Comparison of ENCODE assay signal across 29 mouse cellular contexts in genomic region chr2:67903769-67904168, GRCm38 (mm10).
DNase-seq lines count a peak whose midpoint lies in the region; ATAC-seq and TF ChIP-seq lines count a peak whose summit lies in the region.
"Had no signal": no experiment of that assay in that cellular context is flagged by ENCODE, and none has a peak within 500 bp of the region (broad histone marks: within the 10 kb centered on the region; RNA-seq: fewer than 3 reads in every experiment).

No protein-coding gene starts in this region.

- no peak for TF ChIP-seq CTCF in forebrain, postnatal 0 days (IDR thresholded peaks at IDR 0.05; ENCODE audit: low read depth)

- DNase-seq in forebrain, embryonic 11.5 days (ENCODE audit: low spot score): no peak
- no peak for DNase-seq in forebrain, postnatal 0 days
- peak; percentile 33 for DNase-seq in forebrain, embryonic 14.5 days (ENCODE audit: low spot score)
- no peak for DNase-seq in forebrain, embryonic 10.5 days (ENCODE audit: extremely low spot score, low spot score)
- DNase-seq in retina, embryonic 14.5 days (ENCODE audit: low spot score): peak; percentile 19
- DNase-seq: adrenal gland, postnatal 10 days; adrenal gland, postnatal 36 days; cerebellum, adult 11-12 months; cerebellum, adult 8-10 months; cerebellum, postnatal 10 days; cerebellum, postnatal 36 days; embryo, embryonic 11 days; gastrocnemius, adult 2 months; gastrocnemius, postnatal 14 days; heart, adult 18-20 months; heart, postnatal 10 days; heart, postnatal 36 days; kidney, adult 11 months had no signal

- H3K4me3 ChIP-seq in forebrain, embryonic 11.5 days (ENCODE audit: low read depth, low read length): no peak overlapping the region
- no peak overlapping the region for H3K4me3 ChIP-seq in forebrain, postnatal 0 days (ENCODE audit: low read depth, low read length)
- H3K4me3 ChIP-seq in forebrain, embryonic 14.5 days (ENCODE audit: low read depth, low read length): no peak overlapping the region
- H3K4me3 ChIP-seq in forebrain, embryonic 10.5 days: no peak overlapping the region
- H3K4me3 ChIP-seq in kidney, embryonic 16.5 days (ENCODE audit: low read length): no peak overlapping the region
- H3K4me3 ChIP-seq: embryonic facial prominence, embryonic 10.5 days; embryonic facial prominence, embryonic 13.5 days; erythroblast, embryonic 14.5 days; gastrocnemius, adult 2 months; heart, embryonic 12.5 days; heart, embryonic 15.5 days; hindbrain, embryonic 10.5 days; hindbrain, embryonic 13.5 days; intestine, embryonic 15.5 days had no signal

- H3K4me2 ChIP-seq in forebrain, embryonic 11.5 days (ENCODE audit: low read depth, low read length, severe bottlenecking): no peak overlapping the region
- H3K4me2 ChIP-seq in forebrain, postnatal 0 days (ENCODE audit: low read depth): no peak overlapping the region
- no peak overlapping the region for H3K4me2 ChIP-seq in forebrain, embryonic 14.5 days (ENCODE audit: low read length)
- no peak overlapping the region for H3K4me2 ChIP-seq in kidney, embryonic 16.5 days (replicated peaks; ENCODE audit: low read depth, low read length)
- H3K4me2 ChIP-seq: embryonic facial prominence, embryonic 13.5 days; heart, embryonic 12.5 days; heart, embryonic 15.5 days; hindbrain, embryonic 13.5 days; intestine, embryonic 15.5 days had no signal

- WGBS in forebrain, embryonic 11.5 days: 33% methylated on average over 1 of the region's 1 CpGs
- 17% methylated on average over 1 of the region's 1 CpGs for WGBS in forebrain, postnatal 0 days
- 5% methylated on average over 1 of the region's 1 CpGs for WGBS in forebrain, embryonic 14.5 days
- 34% methylated on average over 1 of the region's 1 CpGs for WGBS in forebrain, embryonic 10.5 days
- 80% methylated on average over 1 of the region's 1 CpGs for WGBS in kidney, embryonic 16.5 days

- no peak overlapping the region for H3K9ac ChIP-seq in forebrain, embryonic 11.5 days (ENCODE audit: low read length)
- no peak overlapping the region for H3K9ac ChIP-seq in forebrain, postnatal 0 days
- H3K9ac ChIP-seq in forebrain, embryonic 14.5 days (ENCODE audit: low read length): no peak overlapping the region
- H3K9ac ChIP-seq in kidney, embryonic 16.5 days (replicated peaks; ENCODE audit: low read length): no peak overlapping the region
- H3K9ac ChIP-seq: embryonic facial prominence, embryonic 13.5 days; heart, embryonic 12.5 days; heart, embryonic 15.5 days; hindbrain, embryonic 13.5 days; intestine, embryonic 15.5 days had no signal

- H3K27me3 ChIP-seq in forebrain, embryonic 11.5 days (ENCODE audit: control insufficient read depth, insufficient read depth, low read length): no peaks in the 10 kb centered on the region
- H3K27me3 ChIP-seq in forebrain, postnatal 0 days (ENCODE audit: insufficient read depth, low read length): no peaks in the 10 kb centered on the region
- H3K27me3 ChIP-seq in forebrain, embryonic 14.5 days (replicated peaks; ENCODE audit: control insufficient read depth, insufficient read depth, low read length): no peaks in the 10 kb centered on the region
- peaks cover 9% of the 10 kb centered on the region; the same call in 1 of the 2 replicates for H3K27me3 ChIP-seq in forebrain, embryonic 10.5 days (ENCODE audit: poor library complexity, severe bottlenecking)
- no peaks in the 10 kb centered on the region for H3K27me3 ChIP-seq in kidney, embryonic 16.5 days (ENCODE audit: insufficient read depth, low read length)
- H3K27me3 ChIP-seq: embryonic facial prominence, embryonic 13.5 days; heart, embryonic 12.5 days; heart, embryonic 15.5 days; hindbrain, embryonic 13.5 days; intestine, embryonic 15.5 days; Patski had no signal

- peaks cover 2% of the 10 kb centered on the region; the same call in 1 of the 2 replicates for H3K4me1 ChIP-seq in forebrain, embryonic 11.5 days (replicated peaks; ENCODE audit: control insufficient read depth, insufficient read depth, low read length)
- no peaks in the 10 kb centered on the region for H3K4me1 ChIP-seq in forebrain, postnatal 0 days (ENCODE audit: insufficient read depth)
- peaks cover 3% of the 10 kb centered on the region; the same call in 1 of the 2 replicates for H3K4me1 ChIP-seq in forebrain, embryonic 14.5 days (ENCODE audit: control insufficient read depth, insufficient read depth, low read length)
- peaks cover 31% of the 10 kb centered on the region for H3K4me1 ChIP-seq in forebrain, embryonic 10.5 days
- H3K4me1 ChIP-seq in kidney, embryonic 16.5 days (ENCODE audit: insufficient read depth, low read length): no peaks in the 10 kb centered on the region
- H3K4me1 ChIP-seq: embryonic facial prominence, embryonic 13.5 days; heart, embryonic 15.5 days; hindbrain, embryonic 10.5 days; hindbrain, embryonic 13.5 days; intestine, embryonic 15.5 days had no signal

- H3K9me3 ChIP-seq in forebrain, embryonic 11.5 days (ENCODE audit: control insufficient read depth, low read length): no peaks in the 10 kb centered on the region
- 0 out of 2 replicates have a peak, but pooled peaks cover 3% of the 10 kb centered on the region for H3K9me3 ChIP-seq in forebrain, postnatal 0 days (ENCODE audit: low read length)
- no peaks in the 10 kb centered on the region for H3K9me3 ChIP-seq in forebrain, embryonic 14.5 days (replicated peaks; ENCODE audit: control insufficient read depth, low read length)
- H3K9me3 ChIP-seq in forebrain, embryonic 10.5 days: no peaks in the 10 kb centered on the region
- no peaks in the 10 kb centered on the region for H3K9me3 ChIP-seq in kidney, embryonic 16.5 days (ENCODE audit: low read length)
- H3K9me3 ChIP-seq: embryonic facial prominence, embryonic 10.5 days; embryonic facial prominence, embryonic 13.5 days; heart, embryonic 12.5 days; heart, embryonic 15.5 days; hindbrain, embryonic 10.5 days; hindbrain, embryonic 13.5 days; intestine, embryonic 15.5 days had no signal

- peak; percentile 72 for ATAC-seq in forebrain, embryonic 11.5 days (replicated peaks; ENCODE audit: low FRiP score)
- ATAC-seq in forebrain, postnatal 0 days: no peak
- ATAC-seq in forebrain, embryonic 14.5 days: peak; percentile 37; the same call in 1 of the 2 replicates
- no peak for ATAC-seq in kidney, embryonic 16.5 days (ENCODE audit: low FRiP score, low TSS enrichment)
- ATAC-seq: hindbrain, embryonic 16.5 days; intestine, embryonic 15.5 days had no signal

- H3K27ac ChIP-seq in forebrain, embryonic 11.5 days (ENCODE audit: low read depth, low read length): no peak overlapping the region
- no peak overlapping the region for H3K27ac ChIP-seq in forebrain, postnatal 0 days (ENCODE audit: low read depth, low read length)
- H3K27ac ChIP-seq in forebrain, embryonic 14.5 days (ENCODE audit: low read depth, low read length): no peak overlapping the region
- H3K27ac ChIP-seq in forebrain, embryonic 10.5 days: no peak overlapping the region
- H3K27ac ChIP-seq in kidney, embryonic 16.5 days (ENCODE audit: low read length): no peak overlapping the region
- H3K27ac ChIP-seq: embryonic facial prominence, embryonic 10.5 days; embryonic facial prominence, embryonic 13.5 days; gastrocnemius, adult 2 months; heart, embryonic 15.5 days; hindbrain, embryonic 10.5 days; hindbrain, embryonic 13.5 days; intestine, embryonic 15.5 days had no signal

- H3K36me3 ChIP-seq in forebrain, embryonic 11.5 days (ENCODE audit: control insufficient read depth, insufficient read depth, low read length): no peaks in the 10 kb centered on the region
- H3K36me3 ChIP-seq in forebrain, postnatal 0 days (ENCODE audit: insufficient read depth): no peaks in the 10 kb centered on the region
- H3K36me3 ChIP-seq in forebrain, embryonic 14.5 days (ENCODE audit: control insufficient read depth, insufficient read depth, low read length): no peaks in the 10 kb centered on the region
- H3K36me3 ChIP-seq in forebrain, embryonic 10.5 days (replicated peaks): no peaks in the 10 kb centered on the region
- no peaks in the 10 kb centered on the region for H3K36me3 ChIP-seq in kidney, embryonic 16.5 days (ENCODE audit: insufficient read depth, low read length)
- H3K36me3 ChIP-seq: embryonic facial prominence, embryonic 10.5 days; embryonic facial prominence, embryonic 13.5 days; heart, embryonic 12.5 days; heart, embryonic 15.5 days; hindbrain, embryonic 10.5 days; hindbrain, embryonic 13.5 days; intestine, embryonic 15.5 days had no signal

Comparison
In these comparisons a context has a peak if more than half of its experiments do, and no peak if none do; other contexts are left out.
1. ATAC-seq: peak in forebrain, embryonic 11.5 days (single experiment) and forebrain, embryonic 14.5 days (single experiment); none in forebrain, postnatal 0 days (single experiment) and kidney, embryonic 16.5 days (single experiment).
2. DNase-seq: peak in forebrain, embryonic 14.5 days (single experiment) and retina, embryonic 14.5 days (single experiment); none in forebrain, embryonic 11.5 days (single experiment), forebrain, postnatal 0 days (single experiment) and forebrain, embryonic 10.5 days (single experiment).